Mouse (Mus musculus) kidney, adult 18-20 months (tissue): ENCODE measurements around the gene Mgll.

ENCODE experiments used
- DNase-seq: peaks from one replicate; pipeline ENCODE4 v3.0.0; 2021

Mgll gene

GRCm38 (mm10) chr6:88857830-88858229, 133.6 kb downstream of the Mgll start:
- no peak for DNase-seq

- no peak for DNase-seq
These were observed 134.1 kb downstream of the Mgll start for GRCm38 (mm10) chr6:88858341-88858740.

GRCm38 (mm10) chr6:88860914-88861313, 136.7 kb downstream of the Mgll start:
- no peak for DNase-seq

- no peak for DNase-seq
These were observed 141.5 kb downstream of the Mgll start for GRCm38 (mm10) chr6:88865704-88866103.

GRCm38 (mm10) chr6:88869459-88869858, 145.2 kb downstream of the Mgll start:
- no peak for DNase-seq

- no peak for DNase-seq
These were observed 146.4 kb downstream of the Mgll start for GRCm38 (mm10) chr6:88870594-88870993.

GRCm38 (mm10) chr6:88871546-88871945, 147.3 kb downstream of the Mgll start:
- DNase-seq: no peak

GRCm38 (mm10) chr6:88872811-88873210, 148.6 kb downstream of the Mgll start:
- DNase-seq: no peak

GRCm38 (mm10) chr6:88873965-88874867, 150.0 kb downstream of the Mgll start:
- no peak for DNase-seq

GRCm38 (mm10) chr6:88874868-88875508, 150.8 kb downstream of the Mgll start, which contains the start of gene Podxl2:
Gene Podxl2 (minus strand): TSS chr6:88875044.
- DNase-seq: peak; percentile 47
